Mouse (Mus musculus): Measurements from ENCODE around the gene Nrxn2.

Nrxn2 gene

DNA sequence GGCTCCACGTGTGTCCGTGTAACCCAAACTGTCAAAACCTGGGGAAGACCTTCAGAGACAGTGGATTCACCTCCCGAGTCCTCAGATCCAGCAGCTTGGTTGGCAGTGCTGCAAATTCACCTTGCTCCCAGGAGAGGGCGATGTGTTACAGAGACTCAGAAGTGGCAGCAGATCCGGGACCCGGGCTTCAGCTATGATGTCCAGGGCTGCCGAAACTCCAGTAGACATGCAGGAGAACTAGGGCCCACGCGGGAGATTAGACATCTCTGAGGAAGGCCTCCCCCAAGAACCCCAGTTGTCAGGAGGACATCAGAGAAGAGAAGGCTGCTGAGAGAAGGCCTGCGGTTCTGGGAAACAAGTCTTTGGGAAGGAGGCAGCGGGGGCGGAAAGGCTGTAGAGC lies 73.6 kb downstream of the Nrxn2 start:
- DNase-seq (ENCODE audit: low read depth in 1 of 2, low spot score in 2 of 2), result peak in 1 of 2 experiments; percentile 19

DNA sequence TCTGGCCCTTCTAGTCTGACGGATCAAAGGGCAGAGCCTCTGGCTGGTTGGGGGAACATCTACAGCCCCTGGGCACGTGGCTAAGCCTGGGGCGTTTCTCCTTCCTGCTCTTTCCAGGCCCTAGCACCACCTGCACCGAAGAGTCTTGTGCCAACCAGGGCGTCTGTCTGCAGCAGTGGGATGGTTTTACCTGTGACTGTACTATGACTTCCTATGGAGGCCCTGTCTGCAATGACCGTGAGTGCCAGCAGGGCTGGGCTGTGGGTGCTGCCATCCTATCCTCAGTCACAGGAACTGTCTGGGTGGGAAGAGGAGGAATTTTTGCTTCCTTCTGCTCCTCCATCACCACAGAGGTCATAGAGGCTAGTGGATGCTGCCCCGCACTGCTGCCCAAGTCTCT lies 74.7 kb downstream of the Nrxn2 start:
- no peak for DNase-seq (ENCODE audit: low read depth in 1 of 2, low spot score in 2 of 2)

DNA sequence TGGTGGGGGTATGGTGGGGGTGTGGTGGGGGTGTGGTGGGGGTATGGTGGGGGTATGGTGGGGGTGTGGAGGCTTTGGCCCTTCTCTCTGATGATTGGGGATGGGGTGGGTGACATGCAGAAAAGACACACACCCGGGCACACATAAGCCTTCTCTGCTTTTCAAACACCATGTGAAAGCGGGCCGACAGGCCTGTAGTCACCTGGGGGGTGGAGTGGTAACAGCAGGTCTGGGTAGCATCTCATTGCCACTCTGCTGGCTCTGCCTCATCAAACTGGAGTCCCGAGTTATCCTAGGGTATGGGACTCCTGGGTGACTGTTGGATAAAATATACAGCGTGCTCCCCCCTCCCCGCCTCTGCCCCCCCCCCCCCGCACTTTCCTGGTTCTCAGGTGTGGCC lies 75.5 kb downstream of the Nrxn2 start:
- DNase-seq (ENCODE audit: low read depth in 1 of 2, low spot score in 2 of 2), result no peak

DNA sequence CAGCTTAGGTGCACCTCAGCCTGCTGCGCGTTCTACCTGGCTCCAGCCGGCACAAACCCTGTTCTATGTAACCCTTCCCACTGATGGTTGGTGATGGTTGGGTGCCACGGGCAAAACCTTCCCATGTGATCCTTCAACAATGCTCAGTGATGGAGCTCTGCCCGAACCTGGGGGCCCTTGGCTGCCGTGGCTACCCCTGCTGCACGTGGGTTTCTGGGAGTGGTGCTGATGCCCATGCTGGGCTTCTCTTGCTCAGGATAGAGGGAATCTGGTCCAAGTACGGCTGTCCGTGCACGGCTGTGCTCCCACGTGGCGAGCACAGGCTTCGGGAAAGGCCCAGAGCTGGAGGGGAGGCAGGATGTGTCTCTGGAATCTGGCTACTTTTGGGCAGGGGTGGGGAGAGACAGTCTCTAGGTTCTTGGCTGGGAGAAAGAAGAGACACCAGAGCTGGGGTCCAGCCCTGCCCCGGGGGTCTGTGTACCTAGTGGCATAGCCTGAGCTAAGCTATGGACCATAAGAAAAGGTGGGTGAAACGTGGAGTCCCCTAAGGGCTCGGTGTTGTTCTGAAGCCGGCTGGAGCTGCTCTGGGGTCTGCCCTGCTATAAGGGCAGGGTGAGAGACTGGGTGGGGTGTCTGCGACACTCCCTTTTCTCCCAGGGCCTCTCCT lies 76.1 kb downstream of the Nrxn2 start:
- no peak for DNase-seq (ENCODE audit: low read depth in 1 of 2, low spot score in 2 of 2)

DNA sequence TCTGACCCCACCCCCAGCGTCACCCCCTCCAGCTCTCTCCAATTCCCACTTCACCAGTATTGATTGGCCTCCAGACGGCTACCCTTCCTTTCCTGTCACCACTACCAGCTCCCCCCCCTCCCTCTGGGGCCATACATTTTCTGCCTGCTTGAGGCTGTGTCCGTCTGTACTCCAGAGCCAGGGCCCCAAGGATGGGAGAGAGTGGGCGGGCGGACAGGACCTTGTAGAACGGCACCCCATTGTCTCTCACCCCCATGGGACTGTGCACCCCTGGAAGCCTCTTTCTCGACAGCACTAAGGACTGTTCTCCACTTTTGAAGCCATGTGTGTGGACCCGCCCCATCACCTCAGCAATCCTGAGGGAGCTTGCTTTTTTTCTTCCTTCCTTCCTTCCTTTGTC lies 77.2 kb downstream of the Nrxn2 start:
- no peak for DNase-seq (ENCODE audit: low read depth in 1 of 2, low spot score in 2 of 2)

DNA sequence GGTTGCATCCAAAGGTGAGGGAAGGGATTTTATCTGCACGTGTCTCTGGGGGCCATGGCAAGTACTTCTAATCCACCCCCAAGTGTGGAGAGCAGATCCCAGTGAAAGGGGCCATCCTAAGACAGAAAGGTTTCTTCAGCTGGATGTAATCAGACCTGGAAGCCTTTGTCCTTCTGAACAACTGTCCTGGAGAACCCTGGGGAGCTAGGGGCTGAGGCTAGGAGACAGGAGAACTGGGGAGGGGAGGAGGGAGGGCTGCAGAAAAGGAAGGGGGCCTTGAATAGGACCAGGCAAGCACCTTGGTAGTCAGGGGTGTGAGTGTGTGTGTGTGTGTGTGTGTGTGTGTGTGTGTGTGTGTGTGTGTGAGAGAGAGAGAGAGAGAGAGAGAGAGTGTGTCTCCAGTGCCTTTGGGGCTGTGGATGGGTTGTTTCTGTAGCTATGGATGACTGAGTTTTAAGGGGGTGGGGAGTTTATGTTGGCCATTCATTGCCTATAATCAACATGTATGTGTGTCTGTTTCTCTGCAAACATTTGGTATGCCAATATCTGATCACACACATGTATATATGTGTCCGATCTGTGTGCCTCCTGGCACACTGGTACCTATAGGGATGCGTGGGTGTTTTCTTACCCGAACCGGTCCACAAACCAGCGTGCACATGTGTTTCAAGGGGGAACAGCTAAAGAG lies 78.1 kb downstream of the Nrxn2 start:
- DNase-seq (ENCODE audit: low read depth in 1 of 2, low spot score in 2 of 2), result no peak

DNA sequence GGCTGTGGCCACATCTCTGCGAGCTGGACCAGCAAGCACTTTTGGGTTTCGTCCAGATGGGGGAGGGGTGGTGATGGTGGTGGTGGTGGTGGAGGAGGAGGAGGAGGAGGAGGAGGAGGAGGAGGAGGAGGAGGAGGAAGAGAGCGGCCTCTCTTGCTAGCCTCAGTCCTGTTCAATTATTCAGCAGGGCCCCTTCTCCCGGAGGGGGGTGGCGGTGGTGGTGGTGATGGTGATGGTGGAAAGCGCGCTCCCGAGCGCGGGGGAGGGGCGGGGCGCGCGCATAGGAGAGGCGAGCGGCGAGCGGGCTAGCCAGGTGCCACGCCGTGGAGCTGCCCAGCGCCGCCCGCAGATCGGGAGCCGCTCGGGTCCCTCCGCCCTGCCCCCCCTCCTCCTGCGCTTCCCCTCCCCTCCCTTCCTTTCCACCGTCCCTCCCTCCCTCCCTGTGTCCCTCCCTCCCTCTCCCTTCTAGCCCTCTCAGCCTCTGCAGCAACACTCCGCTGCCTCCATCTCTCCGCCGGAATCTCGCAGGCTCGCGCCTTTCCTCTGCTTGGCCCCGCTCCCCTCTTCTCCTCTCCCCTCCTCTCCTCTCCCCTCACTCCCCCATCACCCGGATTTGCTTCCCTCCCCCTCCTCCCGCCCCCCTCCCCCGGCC lies 78.7 kb downstream of the Nrxn2 start:
- no peak for DNase-seq (ENCODE audit: low read depth in 1 of 2, low spot score in 2 of 2)

DNA sequence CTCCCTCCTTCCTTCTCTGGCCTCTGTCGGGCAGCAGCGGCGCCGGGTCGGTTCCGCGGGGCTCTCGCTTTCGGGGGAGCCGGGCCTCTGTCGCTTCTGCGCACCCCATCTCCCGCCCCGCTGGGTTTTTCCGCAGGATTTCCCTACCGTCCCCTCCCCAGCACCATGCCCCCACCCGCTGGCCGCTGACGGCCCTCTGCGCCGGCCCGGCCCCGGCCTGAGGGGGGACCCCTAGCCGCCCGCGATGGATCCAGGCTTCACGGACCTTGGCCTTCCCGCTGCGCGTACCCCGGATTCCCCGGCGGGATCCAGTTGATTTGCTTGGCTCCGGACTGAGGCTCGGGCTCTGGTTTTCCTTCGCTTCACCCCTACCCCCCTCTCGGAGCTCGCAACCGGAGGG lies 79.3 kb downstream of the Nrxn2 start:
- DNase-seq (ENCODE audit: low read depth in 1 of 2, low spot score in 2 of 2), result no peak

DNA sequence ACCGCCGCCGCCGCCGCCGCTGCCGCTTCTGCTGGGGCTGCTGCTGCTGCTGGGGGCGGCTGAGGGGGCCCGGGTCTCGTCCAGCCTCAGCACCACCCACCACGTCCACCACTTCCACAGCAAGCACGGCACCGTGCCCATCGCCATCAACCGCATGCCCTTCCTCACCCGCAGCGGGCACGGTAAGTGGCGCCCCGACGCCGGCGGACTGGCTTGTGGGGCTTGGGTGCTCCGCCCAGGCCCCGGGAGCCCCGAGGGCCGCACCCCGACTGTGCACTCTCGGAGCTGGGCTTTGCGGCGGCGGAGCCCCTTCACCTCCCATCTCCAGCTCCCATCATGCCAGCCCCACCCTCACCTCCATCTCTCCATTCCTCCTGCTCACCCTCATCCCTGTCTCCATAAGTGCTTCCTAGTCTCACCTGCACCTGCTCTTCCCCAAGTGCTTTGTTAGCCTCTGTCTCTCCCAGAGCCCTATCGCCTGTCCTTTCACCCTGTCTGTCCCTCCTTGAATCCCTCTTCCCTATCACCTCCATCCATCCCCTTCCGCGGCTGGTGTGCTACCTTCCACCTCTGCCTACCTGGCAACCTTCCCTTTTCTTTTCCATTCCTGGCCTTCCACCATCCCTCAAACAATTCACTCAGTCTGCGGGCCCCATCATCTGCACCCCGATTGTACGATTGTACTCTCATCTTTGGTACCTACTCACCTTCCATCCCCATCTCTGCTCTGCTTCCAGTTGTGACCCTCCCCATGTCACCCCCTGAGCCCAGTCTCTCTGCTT lies 80.0 kb downstream of the Nrxn2 start:
- no peak for DNase-seq (ENCODE audit: low read depth in 1 of 2, low spot score in 2 of 2)

DNA sequence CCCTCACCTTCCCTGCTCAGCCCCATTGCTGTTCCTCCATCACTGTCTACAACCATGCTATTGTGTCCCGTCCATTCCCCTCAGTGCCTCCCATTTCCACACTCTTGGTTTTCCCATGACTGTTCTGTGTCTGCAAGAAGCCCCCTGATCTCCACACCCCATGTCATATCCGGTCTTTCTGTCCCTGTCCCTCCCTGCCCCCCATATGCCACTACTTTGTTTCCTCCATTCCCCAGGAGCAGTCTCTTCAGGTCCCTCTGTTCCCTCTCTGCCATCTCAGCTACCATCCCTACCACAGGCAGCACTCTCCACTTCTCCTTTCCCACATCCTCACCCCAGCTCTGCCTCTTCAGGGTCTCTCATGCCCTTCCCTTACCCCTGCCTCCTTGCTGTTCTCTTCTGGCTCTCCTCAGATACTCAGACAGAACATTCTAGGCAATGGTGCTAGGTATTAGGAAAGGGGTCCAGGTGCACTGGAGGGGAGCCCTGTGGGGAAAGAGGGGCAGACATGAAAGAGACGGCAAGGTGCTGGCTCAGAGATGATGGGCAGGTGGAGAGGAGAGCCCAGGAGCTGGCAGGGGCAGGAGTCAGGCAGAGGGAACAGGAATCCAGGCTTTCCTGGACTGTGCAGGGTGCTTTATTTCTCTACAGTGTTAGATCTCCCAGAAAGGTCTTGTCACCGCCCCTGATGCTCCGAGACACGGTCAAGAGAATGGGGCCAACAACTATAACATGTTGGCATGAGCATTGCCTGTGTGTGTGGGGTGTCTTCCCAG lies 81.5 kb downstream of the Nrxn2 start:
- DNase-seq (ENCODE audit: low read depth in 1 of 2, low spot score in 2 of 2), result no peak

DNA sequence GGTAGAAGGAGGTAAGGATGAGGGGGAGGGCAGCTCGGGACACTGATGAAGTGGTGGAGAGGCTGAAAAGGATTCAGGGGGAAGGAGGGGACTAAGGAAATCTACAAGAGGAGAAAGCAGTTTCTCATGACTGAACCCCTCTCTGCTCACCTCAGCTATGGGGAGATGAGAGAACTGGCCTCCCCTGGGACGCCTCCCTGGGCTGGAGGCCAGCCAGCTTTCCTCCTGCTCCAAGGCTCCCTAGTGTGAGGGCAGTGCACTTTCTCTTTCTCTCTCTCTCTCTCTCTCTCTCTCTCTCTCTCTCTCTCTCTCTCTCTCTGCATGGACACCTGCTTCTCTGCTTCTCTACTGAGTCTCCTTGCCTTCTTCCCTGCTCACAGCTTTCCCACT lies 82.1 kb downstream of the Nrxn2 start:
- DNase-seq (ENCODE audit: low read depth in 1 of 2, low spot score in 2 of 2), result no peak

DNA sequence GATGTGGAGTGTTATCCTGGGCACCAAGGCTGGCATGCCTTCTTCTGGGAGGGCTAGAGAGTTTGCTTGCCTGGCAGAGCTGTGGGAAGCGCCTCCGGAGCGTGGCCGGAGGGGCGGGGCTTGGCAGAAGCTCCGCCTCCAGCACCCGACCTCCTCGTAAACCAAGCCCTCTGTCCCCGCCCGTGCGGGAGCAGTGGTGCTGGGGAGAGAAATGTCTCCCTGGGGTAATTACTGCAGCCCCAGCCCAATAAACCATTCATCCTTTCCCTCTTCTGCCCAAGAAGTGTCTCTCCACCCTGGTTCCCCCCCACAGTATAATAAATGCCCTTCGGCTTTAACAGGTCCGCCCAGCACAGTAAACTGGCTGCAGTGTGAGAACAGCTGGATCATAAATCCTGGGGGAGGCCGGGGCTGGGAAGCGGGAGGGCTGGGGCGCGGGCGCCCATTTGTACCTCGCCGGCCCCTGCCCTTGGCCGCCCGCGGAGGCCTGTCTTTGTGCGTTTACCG lies 83.6 kb downstream of the Nrxn2 start:
- DNase-seq (ENCODE audit: low read depth in 1 of 2, low spot score in 2 of 2), result no peak

DNA sequence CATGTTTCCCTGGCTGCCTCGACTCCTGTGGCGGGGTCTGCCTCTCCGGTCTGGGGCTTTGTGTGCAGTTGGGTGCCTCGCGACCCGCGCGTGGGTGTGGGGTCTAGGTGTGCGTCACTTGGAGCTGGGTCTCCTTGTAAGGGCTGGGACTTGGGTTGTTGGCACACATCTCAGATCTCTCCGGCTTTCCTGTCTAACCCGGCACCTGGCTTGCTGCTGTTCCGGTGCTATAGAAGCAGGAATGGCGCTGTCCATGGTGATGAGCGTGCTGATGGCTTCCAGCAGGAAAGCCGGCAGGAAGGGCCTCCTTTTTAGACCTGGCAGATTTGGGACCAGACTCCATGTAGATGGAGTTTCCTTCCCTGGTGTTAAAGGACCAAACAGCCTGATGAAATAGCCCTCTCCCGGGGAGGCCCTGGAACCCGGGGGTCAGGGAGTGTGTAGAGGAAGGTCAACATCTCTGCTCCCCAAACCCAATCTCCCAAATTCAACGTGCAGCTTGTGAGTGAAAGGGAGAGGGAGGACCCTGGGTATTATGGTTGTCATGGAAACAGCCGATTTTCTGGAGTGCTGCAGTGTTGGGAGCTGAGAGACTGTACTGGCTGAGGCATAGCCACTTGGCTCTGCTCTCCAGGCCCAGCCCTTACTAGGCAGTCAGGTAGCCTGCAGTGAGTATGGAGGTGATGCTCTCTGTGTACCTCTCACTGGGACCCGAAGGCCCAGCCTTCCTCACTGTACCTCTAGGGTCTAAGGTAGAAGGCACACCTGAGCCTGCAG lies 84.2 kb downstream of the Nrxn2 start:
- DNase-seq (ENCODE audit: low read depth in 1 of 2, low spot score in 2 of 2), result no peak

DNA sequence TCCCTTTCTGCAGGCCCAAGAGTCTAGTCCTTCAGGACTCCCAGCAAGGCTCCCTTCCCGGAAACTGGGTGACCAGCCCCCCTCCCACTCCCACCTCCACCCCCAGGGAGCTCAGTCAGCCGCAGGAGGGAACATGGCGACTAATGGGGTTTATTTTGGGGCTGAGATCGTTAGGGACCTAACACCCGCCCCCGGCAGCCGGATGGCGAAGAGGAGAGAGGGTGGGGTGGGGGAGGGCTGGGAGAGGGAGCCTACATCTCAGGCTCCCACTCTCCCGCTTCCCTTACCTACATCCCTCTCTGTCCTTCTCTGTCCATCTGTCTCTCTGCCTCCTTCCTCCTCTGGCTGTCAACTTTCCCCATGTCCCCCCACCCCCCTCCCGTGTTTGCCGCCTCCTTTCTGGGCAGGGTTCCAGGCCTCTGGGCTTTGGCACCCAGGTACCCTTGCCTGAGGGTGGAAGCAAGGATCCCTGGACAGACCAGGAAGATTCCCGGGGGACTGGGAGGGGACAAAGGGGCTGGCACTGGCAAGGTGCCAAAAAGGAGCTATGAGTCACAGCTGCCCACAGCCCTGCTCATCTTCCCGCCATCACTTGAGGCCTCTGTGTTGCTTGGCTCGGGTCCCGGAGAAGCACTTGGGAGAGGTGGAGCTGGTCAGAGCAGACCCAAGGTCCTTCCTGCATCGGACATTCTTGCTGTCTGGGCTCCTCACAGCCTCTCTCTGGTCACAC lies 85.6 kb downstream of the Nrxn2 start:
- DNase-seq (ENCODE audit: low read depth in 1 of 2, low spot score in 2 of 2), result no peak

DNA sequence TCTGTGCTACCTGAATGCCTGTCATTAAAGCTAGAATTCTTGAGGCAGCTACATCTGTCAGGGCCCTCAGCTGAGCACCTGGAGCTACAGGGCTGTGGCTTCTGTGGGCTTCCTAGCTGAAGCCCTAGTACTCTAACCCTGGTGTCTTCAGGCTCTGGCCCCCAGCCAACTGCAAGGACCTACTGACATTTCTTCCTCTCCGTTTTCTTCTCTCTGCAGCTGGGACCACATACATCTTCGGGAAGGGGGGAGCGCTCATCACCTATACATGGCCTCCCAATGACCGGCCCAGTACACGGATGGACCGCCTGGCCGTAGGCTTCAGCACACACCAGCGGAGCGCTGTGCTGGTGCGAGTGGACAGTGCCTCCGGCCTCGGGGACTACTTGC lies 86.1 kb downstream of the Nrxn2 start:
- no peak for DNase-seq (ENCODE audit: low read depth in 1 of 2, low spot score in 2 of 2)

DNA sequence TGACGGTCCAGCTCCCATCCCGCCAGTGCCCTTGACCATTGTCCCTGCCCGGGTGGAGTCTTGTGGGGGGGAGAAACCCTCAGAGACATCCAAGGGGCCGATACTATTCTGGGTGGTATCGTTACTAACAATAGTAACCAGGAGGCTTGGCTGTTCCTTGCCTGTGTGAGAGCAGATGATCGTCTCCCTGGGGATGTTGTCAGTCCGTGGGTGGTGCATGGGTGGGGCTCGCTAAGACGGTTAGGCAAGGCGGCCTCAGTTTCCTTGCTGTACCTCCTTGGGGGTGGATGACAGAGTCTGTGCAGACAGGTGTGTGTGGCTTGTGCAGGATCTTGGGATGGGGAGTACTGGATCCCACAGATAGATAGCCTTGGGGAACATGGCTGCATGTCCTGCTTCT lies 88.9 kb downstream of the Nrxn2 start:
- no peak for DNase-seq (ENCODE audit: low read depth in 1 of 2, low spot score in 2 of 2)

DNA sequence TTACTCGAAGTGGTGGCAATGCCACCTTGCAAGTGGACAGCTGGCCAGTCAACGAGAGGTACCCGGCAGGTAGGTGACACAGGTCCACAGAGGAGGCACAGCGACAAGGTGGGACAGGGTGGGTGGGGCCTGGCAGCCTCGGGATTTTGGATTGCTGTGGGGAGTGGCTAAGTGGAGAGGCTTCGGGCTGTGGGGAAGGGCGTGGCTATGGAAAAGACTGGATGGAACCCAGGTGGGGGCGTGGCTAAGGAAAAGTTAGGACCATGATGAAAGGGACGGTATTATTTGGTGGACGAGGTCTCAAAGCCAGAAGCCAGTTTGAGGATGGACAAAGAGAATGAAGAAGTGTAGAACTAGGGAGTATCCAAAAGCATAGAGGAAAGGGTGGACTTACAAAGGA lies 91.3 kb downstream of the Nrxn2 start:
- DNase-seq (ENCODE audit: low read depth in 1 of 2, low spot score in 2 of 2), result no peak

DNA sequence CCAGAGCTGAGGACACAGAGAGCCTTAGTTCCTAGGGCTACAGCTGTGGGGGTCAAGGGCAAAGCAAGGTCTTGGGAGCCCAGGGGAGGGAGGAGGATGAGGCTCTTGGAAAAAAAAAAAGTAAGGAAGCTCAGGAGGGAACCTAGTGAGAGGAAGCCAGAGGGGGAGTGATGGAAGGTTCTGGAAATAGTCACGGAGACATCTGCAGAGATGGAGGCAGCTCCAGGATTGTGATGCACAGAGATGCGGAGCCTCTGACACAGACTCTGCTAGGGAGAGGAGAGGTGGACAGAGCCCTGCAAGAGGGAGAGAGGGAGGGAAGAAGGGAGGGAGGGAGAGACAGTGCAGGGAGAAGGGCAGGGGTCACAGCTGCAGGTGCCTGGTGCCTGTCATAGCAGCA lies 92.0 kb downstream of the Nrxn2 start:
- no peak for DNase-seq (ENCODE audit: low read depth in 1 of 2, low spot score in 2 of 2)

DNA sequence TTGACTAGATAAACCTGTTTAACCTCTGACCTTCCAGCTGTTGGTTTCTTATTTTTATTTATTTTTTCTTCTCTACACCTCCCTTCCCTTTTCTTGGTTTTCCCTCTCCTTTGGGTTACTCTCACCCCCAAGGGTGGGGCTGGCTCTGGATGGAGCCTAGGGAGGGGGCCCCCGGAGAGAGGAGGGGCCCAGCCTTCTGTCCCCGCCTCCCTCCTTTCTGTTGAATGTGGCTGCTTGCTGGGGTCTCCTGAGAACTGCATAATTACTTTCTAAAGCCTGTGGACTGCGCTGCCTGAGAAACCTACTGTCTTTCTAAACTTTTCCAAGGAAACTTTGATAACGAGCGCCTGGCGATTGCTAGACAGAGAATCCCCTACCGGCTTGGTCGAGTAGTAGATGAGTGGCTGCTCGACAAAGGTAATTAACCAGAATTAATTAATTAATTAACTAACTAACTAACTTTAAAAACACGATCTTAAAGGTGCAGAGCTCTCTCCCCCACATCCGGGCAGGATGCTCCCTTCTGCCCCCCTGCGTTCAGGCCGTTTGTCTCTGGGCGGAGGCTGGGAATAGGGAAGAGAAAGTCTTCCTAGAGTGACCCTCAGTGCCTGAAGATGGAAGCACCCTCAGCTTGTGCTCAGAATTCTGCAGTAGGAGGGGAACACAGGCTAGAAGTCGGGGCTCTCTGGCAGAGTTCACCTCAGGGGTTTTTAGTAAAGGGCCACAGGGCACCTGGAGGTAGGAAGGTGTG lies 95.0 kb downstream of the Nrxn2 start:
- DNase-seq (ENCODE audit: low read depth in 1 of 2, low spot score in 2 of 2), result no peak
